Mouse (Mus musculus) CH12.LX (cell line): ENCODE data around the gene Ptges3.

Experiments
- CHD2 ChIP-seq: IDR thresholded peaks from 2 replicates; pipeline ENCODE4 v1.6.1; 2011; ENCODE audit warnings: low read length, improper control_type of control experiment
- CTCF ChIP-seq, 2 experiments: IDR thresholded peaks in 1 of 2; conservative IDR thresholded peaks in 1 of 2; 2 replicates each; pipeline ENCODE4 v1.5.1; 2011 to 2012; ENCODE audit warnings: low read depth in 2 of 2, low read length in 2 of 2, improper control_type of control experiment in 1 of 2, inconsistent platforms in 1 of 2, mild to moderate bottlenecking in 1 of 2, moderate library complexity in 1 of 2
- ETS1 ChIP-seq: conservative IDR thresholded peaks from 2 replicates; pipeline ENCODE4 v1.6.1; 2012; ENCODE audit warnings: low read depth, mild to moderate bottlenecking, inconsistent platforms, low read length, improper control_type of control experiment, moderate library complexity
- KAT2A ChIP-seq: IDR thresholded peaks from 2 replicates; pipeline ENCODE4 v1.6.1; 2012; ENCODE audit warnings: low read length, improper control_type of control experiment, inconsistent platforms; ENCODE audit not compliant: insufficient replicate concordance
- MEF2A ChIP-seq: IDR thresholded peaks from 2 replicates; pipeline ENCODE4 v1.6.1; 2014; ENCODE audit warnings: low read depth, mild to moderate bottlenecking, inconsistent platforms, low read length, improper control_type of control experiment, borderline replicate concordance
- POLR2A ChIP-seq: IDR thresholded peaks from 2 replicates; pipeline ENCODE4 v1.6.1; 2011; ENCODE audit warnings: low read depth, mild to moderate bottlenecking, improper control_type of control experiment, low read length
- RAD21 ChIP-seq: IDR thresholded peaks from 2 replicates; pipeline ENCODE4 v1.6.1; 2011; ENCODE audit warnings: low read depth, mild to moderate bottlenecking, low read length, improper control_type of control experiment, moderate library complexity
- RCOR1 ChIP-seq: conservative IDR thresholded peaks from 2 replicates; pipeline ENCODE4 v1.6.1; 2012; ENCODE audit warnings: low read depth, mild to moderate bottlenecking, inconsistent platforms, low read length, improper control_type of control experiment
- TCF12 ChIP-seq: IDR thresholded peaks from 2 replicates; pipeline ENCODE4 v1.6.1; 2014; ENCODE audit warnings: low read depth, mild to moderate bottlenecking, inconsistent platforms, low read length, improper control_type of control experiment
- ZC3H11A ChIP-seq: IDR thresholded peaks from 2 replicates; pipeline ENCODE4 v1.6.1; 2012; ENCODE audit warnings: low read depth, mild to moderate bottlenecking, inconsistent platforms, low read length, improper control_type of control experiment
- ZMIZ1 ChIP-seq: IDR thresholded peaks from 2 replicates; pipeline ENCODE4 v1.6.1; 2012; ENCODE audit warnings: low read depth, mild to moderate bottlenecking, inconsistent platforms, low read length, improper control_type of control experiment

GRCm38 (mm10) chr10:128051589-128051988, 7.2 kb upstream of the Ptges3 start:
- TF ChIP-seq POLR2A: 0 out of 2 replicates have a peak, but pooled peaks have one; percentile 11
- TF ChIP-seq KAT2A: no peak
- no peak for TF ChIP-seq CTCF (conservative IDR thresholded peaks at IDR 0.05 in 1 of 2, IDR thresholded peaks at IDR 0.05 in 1 of 2; ENCODE audit: low read depth in 2 of 2, low read length in 2 of 2)
- no peak for TF ChIP-seq MEF2A
- no peak for TF ChIP-seq RCOR1
- TF ChIP-seq ZMIZ1: no peak
- TF ChIP-seq ZC3H11A: no peak
- TF ChIP-seq TCF12: no peak
- TF ChIP-seq CHD2: no peak
- no peak for TF ChIP-seq ETS1
- TF ChIP-seq RAD21: no peak
